Mouse (Mus musculus) heart, embryonic 14.5 days (tissue): ENCODE measurements around the gene Casp7. TPM values are rescaled to one million over a fixed set of nuclear protein-coding genes. Genes with fewer than 3 reads are reported as not detected.

Source experiments
- ATAC-seq: fragments of 200-750 bp; cut with Nextera tagmentation; 2 replicates; pipeline ENCODE4 v1.8.0; 2017; ENCODE audit warnings: low read depth, moderate TSS enrichment; ENCODE audit not compliant: insufficient number of reproducible peaks, insufficient read depth, low FRiP score
- H3K27ac ChIP-seq, 2 experiments: fragments of 200-500 bp in 1 of 2; fragments of 300-500 bp in 1 of 2; sonication (generic) in 1 of 2; replicated peaks in 1 of 2; 2 replicates each; pipeline ENCODE4 v1.5.1; 2012 to 2014; ENCODE audit warnings: low read depth in 2 of 2, low read length in 2 of 2, control low read depth in 1 of 2, mild to moderate bottlenecking in 1 of 2, mixed read lengths in 1 of 2; ENCODE audit not compliant: control insufficient read depth in 1 of 2, insufficient read depth in 1 of 2
- H3K27me3 ChIP-seq: fragments of 300-500 bp; sonication (generic); 2 replicates; pipeline ENCODE4 v1.6.1; 2014; ENCODE audit warnings: mild to moderate bottlenecking, low read length, control low read depth; ENCODE audit not compliant: control insufficient read depth, insufficient read depth
- H3K36me3 ChIP-seq: fragments of 300-500 bp; sonication (generic); 2 replicates; pipeline ENCODE4 v1.6.1; 2014; ENCODE audit warnings: mild to moderate bottlenecking, control low read depth, low read length, mixed read lengths; ENCODE audit not compliant: control insufficient read depth, insufficient read depth
- H3K4me1 ChIP-seq, 2 experiments: fragments of 200-500 bp in 1 of 2; fragments of 300-500 bp in 1 of 2; sonication (generic) in 1 of 2; 2 replicates each; pipeline ENCODE4 v1.6.1; 2012 to 2014; ENCODE audit warnings: low read length in 2 of 2, control low read depth in 1 of 2, mixed read lengths in 1 of 2; ENCODE audit not compliant: control insufficient read depth in 2 of 2, insufficient read depth in 2 of 2
- H3K4me2 ChIP-seq: fragments of 300-500 bp; sonication (generic); 2 replicates; pipeline ENCODE4 v1.6.1; 2014; ENCODE audit warnings: mild to moderate bottlenecking, low read length
- H3K4me3 ChIP-seq, 2 experiments: fragments of 200-500 bp in 1 of 2; fragments of 300-500 bp in 1 of 2; sonication (generic) in 1 of 2; 2 replicates each; pipeline ENCODE4 v1.5.1; 2012 to 2014; ENCODE audit warnings: low read length in 2 of 2, mild to moderate bottlenecking in 2 of 2, control low read depth in 1 of 2, low read depth in 1 of 2, moderate library complexity in 1 of 2; ENCODE audit not compliant: control insufficient read depth in 1 of 2, insufficient read depth in 1 of 2
- H3K9ac ChIP-seq: fragments of 300-500 bp; sonication (generic); 2 replicates; pipeline ENCODE4 v1.6.1; 2014; ENCODE audit warnings: mild to moderate bottlenecking, low read length
- H3K9me3 ChIP-seq: fragments of 300-500 bp; sonication (generic); 2 replicates; pipeline ENCODE4 v1.6.1; 2016; ENCODE audit warnings: low read length, control low read depth; ENCODE audit not compliant: control insufficient read depth
- WGBS: fragments of 180-500 bp; shearing (Covaris S2); extraction: QIAGEN DNeasy Blood & Tissue Kit; methylation state at CpG from one replicate; pipeline ENCODE4 v1.1.7; 2014; 5-methylcytosine and 5-hydroxymethylcytosine counted together
- polyA plus RNA-seq: library from polyadenylated mRNA; unstranded; fragments of >200 nt; fragmentation: Nextera tagmentation; extraction: Ambion mirVana; gene quantifications from 2 replicates; pipeline ENCODE4 v1.2.1, GENCODE M21; 2014

The Casp7 gene
- polyA plus RNA-seq, 1 experiment from 2014 or later, result 28.6 TPM

DNA sequence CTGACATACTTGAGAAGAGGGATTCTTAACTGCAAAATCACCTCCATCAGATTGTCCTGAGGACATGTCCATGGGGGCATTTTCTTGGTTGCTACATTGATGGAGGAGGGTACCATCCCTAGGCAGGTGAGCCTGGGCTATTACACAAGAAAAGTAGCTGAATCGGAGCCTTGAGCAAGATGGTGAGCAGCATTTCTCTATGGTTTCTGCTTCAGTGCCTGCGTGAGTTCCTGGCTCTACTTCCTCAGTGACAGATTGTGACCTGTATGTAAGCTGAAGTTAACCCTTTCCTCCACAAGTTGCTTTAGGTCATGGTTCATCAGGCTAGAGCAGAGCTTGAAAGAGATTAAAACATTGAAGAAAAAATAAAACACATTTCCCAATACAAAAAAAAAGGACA, 58.4 kb downstream of the Casp7 start:
- ATAC-seq, result no peak
- H3K4me2 ChIP-seq, result no peak overlapping the region
- H3K9ac ChIP-seq, result no peak overlapping the region
- no peaks in the 10 kb centered on the region for H3K9me3 ChIP-seq
- 0 out of 4 replicates have a peak, but pooled peaks cover 0 to 3% of the 10 kb centered on the region in 2 experiments for H3K4me1 ChIP-seq
- no peaks in the 10 kb centered on the region for H3K36me3 ChIP-seq
- no peak overlapping the region for H3K4me3 ChIP-seq
- H3K27ac ChIP-seq, result no peak overlapping the region
- H3K27me3 ChIP-seq, result no peaks in the 10 kb centered on the region
- 53% methylated on average over 2 of the region's 2 CpGs for WGBS

DNA sequence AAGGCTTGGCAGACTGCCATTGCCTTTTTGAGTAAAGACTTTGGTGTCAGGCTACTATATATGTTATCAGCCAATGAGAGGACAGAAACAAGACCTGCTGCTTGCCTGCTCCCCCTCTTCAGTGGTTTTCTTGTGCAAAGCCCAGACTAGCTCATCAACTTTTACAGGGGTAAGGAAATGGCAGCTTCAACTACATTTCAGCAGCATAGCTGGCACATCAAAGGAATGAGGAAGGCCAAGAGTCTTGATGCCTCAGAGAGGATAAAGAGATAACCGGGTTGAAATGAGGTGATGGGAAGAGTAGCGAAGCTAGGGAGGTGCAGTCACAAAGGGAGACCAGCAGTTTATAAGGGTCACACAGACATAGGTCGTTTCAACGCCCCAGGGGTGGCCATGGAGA, 60.6 kb downstream of the Casp7 start:
- Histone ChIP-seq H3K36me3 (no peaks in the 10 kb centered on the region), H3K27me3 (no peaks in the 10 kb centered on the region), H3K4me2 (no peak overlapping the region), H3K9ac (no peak overlapping the region), H3K9me3 (no peaks in the 10 kb centered on the region), H3K27ac (no peak overlapping the region), H3K4me1 (peaks cover 0 to 5% of the 10 kb centered on the region in 2 experiments; a peak in 2 of 4 replicates), H3K4me3 (no peak overlapping the region)
- WGBS, result 69% methylated on average over 4 of the region's 4 CpGs
- no peak for ATAC-seq

DNA sequence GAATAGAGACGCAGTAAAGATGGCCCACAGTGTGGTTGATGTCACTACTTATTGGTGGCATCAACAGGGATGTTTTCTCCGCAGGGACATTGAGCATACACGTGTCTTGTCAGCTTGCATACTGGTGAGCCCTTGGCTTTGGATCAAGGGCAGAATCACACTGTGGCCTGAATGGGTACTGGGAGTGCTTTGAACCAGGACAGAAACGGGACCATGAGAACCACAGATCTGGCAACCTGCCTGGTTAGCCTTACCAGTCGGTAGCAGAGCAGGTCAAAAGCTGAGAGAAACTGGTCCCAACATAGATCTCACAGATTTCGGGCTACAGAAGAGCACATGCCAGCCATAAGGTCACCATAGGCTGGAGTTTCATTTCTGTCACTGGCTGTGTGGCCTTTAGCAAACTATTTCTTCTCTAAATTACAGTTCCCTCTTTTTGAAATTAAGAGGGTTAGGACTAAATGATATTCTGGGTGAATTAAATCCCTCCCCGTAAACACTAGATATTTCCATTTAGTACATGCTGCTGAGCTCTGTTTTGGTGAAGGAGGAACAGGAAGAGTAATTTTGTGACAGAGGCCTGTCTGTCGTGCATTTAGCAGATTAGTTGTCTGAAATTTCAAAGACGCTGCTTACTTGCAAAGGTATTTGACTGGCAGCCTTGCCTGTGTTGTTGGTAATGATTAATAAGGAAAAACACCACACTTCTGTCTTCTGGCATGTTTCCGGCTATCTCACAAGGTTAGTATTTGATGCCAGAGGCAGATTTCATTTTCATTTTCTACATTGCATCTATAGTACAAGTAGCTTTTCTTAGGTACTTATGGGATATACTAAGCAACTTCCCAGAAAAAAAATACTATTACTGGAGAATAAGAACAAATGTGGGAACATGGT, 62.5 kb downstream of the Casp7 start:
- H3K27me3 ChIP-seq, result no peaks in the 10 kb centered on the region
- H3K4me1 ChIP-seq, result peaks cover 0 to 5% of the 10 kb centered on the region in 2 experiments; a peak in 2 of 4 replicates
- ATAC-seq, result no peak
- no peaks in the 10 kb centered on the region for H3K36me3 ChIP-seq
- no peak overlapping the region for H3K27ac ChIP-seq
- no peak overlapping the region for H3K4me3 ChIP-seq
- WGBS, result 78% methylated on average over 10 of the region's 10 CpGs
- H3K9ac ChIP-seq, result no peak overlapping the region
- H3K4me2 ChIP-seq, result no peak overlapping the region
- H3K9me3 ChIP-seq, result no peaks in the 10 kb centered on the region

DNA sequence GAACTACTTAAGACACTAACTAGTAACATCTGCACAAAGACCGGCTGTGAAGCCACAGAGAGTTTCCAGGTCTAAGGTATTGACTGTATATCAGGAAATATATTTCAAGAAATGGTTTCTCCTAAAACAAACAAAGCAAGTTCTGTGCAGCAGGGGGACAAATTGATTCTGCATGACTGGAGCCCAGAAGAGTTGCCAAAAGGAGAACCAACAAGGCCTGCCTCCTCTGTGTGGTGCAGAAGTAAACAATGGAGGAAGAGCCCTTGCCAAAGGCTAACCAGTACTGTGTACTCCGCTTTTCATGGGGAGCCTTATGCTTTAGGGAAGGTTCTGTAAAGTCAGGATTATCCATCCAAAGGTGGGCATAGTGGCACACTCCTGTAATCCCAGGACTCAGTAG, 63.3 kb downstream of the Casp7 start:
- no peak for ATAC-seq
- H3K4me1 ChIP-seq, result peaks cover 0 to 5% of the 10 kb centered on the region in 2 experiments; a peak in 2 of 4 replicates
- H3K27ac ChIP-seq, result no peak overlapping the region
- no peaks in the 10 kb centered on the region for H3K36me3 ChIP-seq
- H3K9me3 ChIP-seq, result no peaks in the 10 kb centered on the region
- no peaks in the 10 kb centered on the region for H3K27me3 ChIP-seq
- H3K9ac ChIP-seq, result no peak overlapping the region
- WGBS, result 83% methylated on average over 2 of the region's 2 CpGs
- H3K4me3 ChIP-seq, result no peak overlapping the region
- H3K4me2 ChIP-seq, result no peak overlapping the region

DNA sequence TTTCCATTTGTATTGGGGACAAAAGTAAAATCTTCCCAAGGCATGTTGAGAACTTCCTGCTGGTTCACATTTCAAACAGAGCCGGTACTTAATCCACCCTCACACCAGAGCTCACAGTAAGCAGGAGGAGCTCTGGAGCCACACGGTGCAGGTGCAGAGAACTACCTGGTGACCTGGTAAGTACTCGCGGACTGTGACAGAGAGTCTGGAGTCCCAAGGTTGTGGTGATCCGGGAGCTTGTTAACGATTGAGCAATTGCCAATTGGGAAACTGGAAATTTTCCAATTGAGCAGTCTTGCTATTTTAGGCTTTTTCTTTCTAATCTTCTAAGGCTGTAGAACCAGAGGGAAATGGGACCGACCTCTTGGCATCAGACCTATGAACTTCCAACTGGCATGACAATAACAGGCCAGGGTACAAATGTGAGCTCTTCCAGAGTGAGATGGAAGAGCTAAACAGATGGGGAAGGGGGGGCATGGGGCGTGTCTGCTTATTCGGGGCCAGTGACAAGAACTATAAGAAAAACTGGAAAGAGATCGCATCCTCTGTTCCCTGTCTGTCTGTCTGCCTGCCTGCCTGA, 64.7 kb downstream of the Casp7 start, which contains the start of gene Plekhs1:
Gene Plekhs1, plus strand, starts transcription at position 119 of the 580 bp plus-strand sequence.
- no peaks in the 10 kb centered on the region for H3K27me3 ChIP-seq
- no peak within 1 kb of the TSS for H3K9ac ChIP-seq
- no peaks in the 10 kb centered on the region for H3K9me3 ChIP-seq
- H3K4me3 ChIP-seq, result no peak within 1 kb of the TSS
- peaks cover 0 to 5% of the 10 kb centered on the region in 2 experiments; a peak in 2 of 4 replicates for H3K4me1 ChIP-seq
- no peak within 1 kb of the TSS for H3K27ac ChIP-seq
- H3K36me3 ChIP-seq, result no peaks in the 10 kb centered on the region
- H3K4me2 ChIP-seq, result no peak within 1 kb of the TSS
- ATAC-seq, result no peak
- WGBS, result 61% methylated on average over 10 of the region's 10 CpGs

DNA sequence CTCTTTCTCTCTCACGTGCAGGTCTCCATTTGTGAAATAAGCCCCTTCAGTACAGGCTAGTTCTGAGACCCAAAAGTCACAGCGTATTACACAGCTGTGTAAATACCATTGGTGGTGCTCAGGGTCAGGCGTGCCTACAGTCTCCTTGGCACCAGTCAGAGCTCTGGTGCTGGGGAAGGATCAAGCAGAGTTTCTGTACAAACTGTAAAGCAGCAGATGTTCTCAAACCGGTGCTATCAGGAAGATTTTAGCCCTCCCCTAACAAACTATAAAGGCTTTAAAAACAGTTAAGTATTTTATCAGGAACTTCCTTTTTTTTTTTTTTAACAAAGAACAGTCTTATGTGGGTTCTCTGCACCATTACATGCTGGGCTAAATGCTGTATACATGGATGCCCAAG, 65.9 kb downstream of the Casp7 start:
- WGBS, result 76% methylated on average over 4 of the region's 4 CpGs
- Histone ChIP-seq H3K4me3 (no peak overlapping the region), H3K27me3 (no peaks in the 10 kb centered on the region)

DNA sequence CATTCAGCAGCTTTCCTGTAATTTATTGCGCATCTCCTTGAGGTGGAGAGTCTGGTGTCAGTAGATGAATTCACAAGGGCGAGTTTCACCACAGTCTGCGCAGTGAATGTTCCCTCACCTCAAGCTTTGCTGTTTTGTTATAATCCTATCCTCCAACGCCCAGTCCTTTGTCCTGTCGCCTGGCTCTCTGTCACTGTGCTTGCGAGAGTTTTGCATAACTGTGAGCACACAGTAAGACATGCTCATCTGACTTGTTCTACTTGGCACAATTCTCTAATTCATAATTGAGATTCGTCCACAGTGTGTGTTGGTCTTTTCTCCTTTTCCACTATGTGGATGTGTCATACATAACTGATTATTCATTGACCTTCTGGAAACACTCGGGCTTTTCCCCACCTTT, 69.6 kb downstream of the Casp7 start:
- WGBS, result 80% methylated on average over 8 of the region's 8 CpGs
- Histone ChIP-seq H3K9ac (no peak overlapping the region), H3K36me3 (no peaks in the 10 kb centered on the region), H3K27me3 (no peaks in the 10 kb centered on the region), H3K4me1 (peaks cover 0 to 1% of the 10 kb centered on the region in 2 experiments; a peak in 2 of 4 replicates), H3K4me2 (no peak overlapping the region), H3K27ac (no peak overlapping the region), H3K4me3 (no peak overlapping the region), H3K9me3 (no peaks in the 10 kb centered on the region)
- no peak for ATAC-seq

More for the DNA sequence above, 65.9 kb downstream of the Casp7 start:
- H3K9ac ChIP-seq, result no peak overlapping the region
- H3K4me2 ChIP-seq, result no peak overlapping the region
- no peaks in the 10 kb centered on the region for H3K36me3 ChIP-seq
- peaks cover 0 to 2% of the 10 kb centered on the region in 2 experiments; a peak in 2 of 4 replicates for H3K4me1 ChIP-seq
- H3K9me3 ChIP-seq, result no peaks in the 10 kb centered on the region
- H3K27ac ChIP-seq, result no peak overlapping the region
- ATAC-seq, result no peak
